Mouse (Mus musculus) cerebellum, adult 18-20 months (tissue): ENCODE data around the gene Shbg.

Source experiments
- DNase-seq, 2 experiments: peaks; one replicate each; pipeline ENCODE4 v3.0.0; 2021

Gene Shbg

GRCm38 (mm10) chr11:69617805-69618204, at the start of gene Shbg:
TSS of gene Shbg (minus strand) at chr11:69617905.
- DNase-seq, result no peak

GRCm38 (mm10) chr11:69666665-69667005, 48.9 kb upstream of the Shbg start:
- no peak for DNase-seq

- DNase-seq, result no peak
Measured at GRCm38 (mm10) chr11:69665961-69666664, 48.4 kb upstream of the Shbg start, which contains the start of gene Cd68. TSS of gene Cd68 (minus strand) at chr11:69666153.

GRCm38 (mm10) chr11:69665457-69665960, 47.8 kb upstream of the Shbg start:
- DNase-seq, result no peak

GRCm38 (mm10) chr11:69664841-69665240, 47.1 kb upstream of the Shbg start:
- DNase-seq, result no peak

- no peak for DNase-seq
Measured at GRCm38 (mm10) chr11:69663795-69664194, 46.1 kb upstream of the Shbg start.

GRCm38 (mm10) chr11:69662967-69663671, 45.4 kb upstream of the Shbg start:
- no peak for DNase-seq

GRCm38 (mm10) chr11:69662213-69662966, 44.7 kb upstream of the Shbg start, which contains the start of gene Mpdu1:
TSS of gene Mpdu1 (minus strand) at chr11:69662642.
- peak; percentile 93 to 96 for DNase-seq

GRCm38 (mm10) chr11:69661221-69661881, 43.6 kb upstream of the Shbg start:
- no peak for DNase-seq

- DNase-seq, result no peak
Measured at GRCm38 (mm10) chr11:69657462-69657881, 39.8 kb upstream of the Shbg start.

GRCm38 (mm10) chr11:69656617-69657461, 39.1 kb upstream of the Shbg start:
- peak; percentile 49 to 61 for DNase-seq

GRCm38 (mm10) chr11:69656065-69656455, 38.4 kb upstream of the Shbg start:
- no peak for DNase-seq

- peak; percentile 74 to 83 for DNase-seq
Measured at GRCm38 (mm10) chr11:69655264-69656064, 37.8 kb upstream of the Shbg start, which contains the start of gene Sox15. TSS of gene Sox15 (plus strand) at chr11:69655314.

GRCm38 (mm10) chr11:69654760-69655159, 37.1 kb upstream of the Shbg start:
- no peak for DNase-seq

GRCm38 (mm10) chr11:69653399-69653798, 35.7 kb upstream of the Shbg start:
- DNase-seq, result no peak

- no peak for DNase-seq
Measured at GRCm38 (mm10) chr11:69645860-69646259, 28.2 kb upstream of the Shbg start.

- DNase-seq, result no peak
Measured at GRCm38 (mm10) chr11:69635471-69635870, 17.8 kb upstream of the Shbg start.

GRCm38 (mm10) chr11:69633128-69633866, 15.6 kb upstream of the Shbg start:
- DNase-seq, result peak in 1 of 2 experiments; percentile 56

GRCm38 (mm10) chr11:69632284-69633089, 14.8 kb upstream of the Shbg start, which contains the start of gene Fxr2:
TSS of gene Fxr2 (plus strand) at chr11:69632990.
- peak; percentile 100 for DNase-seq
